Mouse (Mus musculus) kidney, adult 10 weeks (tissue): ENCODE results near the gene Plce1. TPM values are rescaled to one million over a fixed set of nuclear protein-coding genes. Genes with fewer than 3 reads are reported as not detected.

Experiments
- polyA plus RNA-seq: library from polyadenylated mRNA; stranded (reverse); fragments of 350-450 nt; fragmentation: Illumina TruSeq; extraction: RNeasy Lipid Tissue Mini Kit (QIAGEN cat#74804); gene quantifications from one replicate; pipeline ENCODE4 v1.2.3, GENCODE M21; 2014; ENCODE audit warnings: low read depth, low replicate concordance

Plce1 gene
- polyA plus RNA-seq: 3.6 TPM

GRCm38 (mm10) chr19:38480731-38481621, at the start of gene Plce1:
TSS of gene Plce1 (plus strand) at chr19:38481109.

GRCm38 (mm10) chr19:38818766-38819426, 338.0 kb downstream of the Plce1 start, which contains the start of gene Noc3l:
TSS of gene Noc3l (minus strand) at chr19:38819237.

Other genes with a start within 250 kb of the Plce1 start
- 0.32 TPM for gene Lgi1, start 216.6 kb upstream of the Plce1 start, polyA plus RNA-seq
- gene Slc35g1, start 85.1 kb upstream of the Plce1 start, polyA plus RNA-seq: 54.3 TPM